In the genomic region with DNA sequence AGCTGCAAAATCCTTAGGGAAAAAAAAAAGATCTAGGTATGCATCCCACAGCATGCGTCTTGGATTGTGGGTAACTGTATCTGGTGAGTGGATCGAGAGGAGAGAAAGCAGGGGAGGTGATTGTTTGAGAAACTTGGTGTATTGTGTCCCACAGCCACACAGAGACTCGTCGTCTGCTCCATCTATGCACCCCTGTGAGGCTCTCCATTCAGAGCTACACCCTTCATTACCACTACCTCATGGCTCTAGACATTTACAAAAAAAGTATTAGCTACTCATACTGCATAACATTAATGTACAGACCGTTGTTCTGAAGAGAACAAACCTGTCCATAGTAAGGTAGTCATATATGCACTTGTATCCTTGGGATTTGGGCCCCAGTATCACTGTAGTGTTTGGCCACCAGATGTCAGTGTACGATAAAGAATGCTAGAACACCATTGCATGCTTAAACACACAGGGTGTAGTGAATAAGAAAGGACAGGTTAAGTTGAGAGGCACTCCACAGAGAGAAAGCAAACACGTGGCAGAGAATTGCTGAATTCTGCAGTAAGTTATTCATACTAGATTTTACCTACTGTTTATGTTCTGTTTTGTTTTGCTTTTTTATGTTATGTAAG, we compare ENCODE assay signal across 11 mouse cellular contexts.
DNase-seq lines count a peak whose midpoint lies in the region; ATAC-seq and TF ChIP-seq lines count a peak whose summit lies in the region.
"Had no signal": no experiment of that assay in that cellular context is flagged by ENCODE, and none has a peak within 500 bp of the region (broad histone marks: within the 10 kb centered on the region; RNA-seq: fewer than 3 reads in every experiment).

No protein-coding gene starts in this region.

- no peaks in the 10 kb centered on the region for H3K9me3 ChIP-seq in forebrain, embryonic 11.5 days (ENCODE audit: control insufficient read depth, low read length)
- no peaks in the 10 kb centered on the region for H3K9me3 ChIP-seq in forebrain, embryonic 10.5 days
- H3K9me3 ChIP-seq in E14TG2a.4 (ENCODE audit: low read length), result no peaks in the 10 kb centered on the region
- H3K9me3 ChIP-seq in heart, embryonic 10.5 days, result no peaks in the 10 kb centered on the region
- H3K9me3 ChIP-seq: liver, embryonic 15.5 days had no signal

- no peak overlapping the region for H3K4me2 ChIP-seq in forebrain, embryonic 11.5 days (ENCODE audit: low read depth, low read length, severe bottlenecking)
- H3K4me2 ChIP-seq: liver, embryonic 15.5 days had no signal

- H3K9ac ChIP-seq in forebrain, embryonic 11.5 days (ENCODE audit: low read length), result no peak overlapping the region
- H3K9ac ChIP-seq: liver, embryonic 15.5 days had no signal

- 51% methylated on average over 7 of the region's 7 CpGs for whole genome bisulfite sequencing in forebrain, embryonic 11.5 days
- 53% methylated on average over 7 of the region's 7 CpGs for WGBS in forebrain, embryonic 10.5 days
- 49% methylated on average over 7 of the region's 7 CpGs for WGBS in heart, embryonic 10.5 days

- H3K4me1 ChIP-seq in forebrain, embryonic 11.5 days (replicated peaks; ENCODE audit: control insufficient read depth, insufficient read depth, low read length), result no peaks in the 10 kb centered on the region
- H3K4me1 ChIP-seq in forebrain, embryonic 10.5 days, result no peaks in the 10 kb centered on the region
- no peaks in the 10 kb centered on the region for H3K4me1 ChIP-seq in E14TG2a.4 (replicated peaks; ENCODE audit: low read depth, low read length)
- H3K4me1 ChIP-seq in heart, embryonic 10.5 days, result no peaks in the 10 kb centered on the region
- H3K4me1 ChIP-seq: liver, embryonic 15.5 days had no signal

- no peak overlapping the region for H3K4me3 ChIP-seq in forebrain, embryonic 11.5 days (ENCODE audit: low read depth, low read length)
- H3K4me3 ChIP-seq in forebrain, embryonic 10.5 days, result no peak overlapping the region
- no peak overlapping the region for H3K4me3 ChIP-seq in E14TG2a.4 (replicated peaks; ENCODE audit: low read length)
- no peak overlapping the region for H3K4me3 ChIP-seq in heart, embryonic 10.5 days
- H3K4me3 ChIP-seq: erythroblast, embryonic 14.5 days; liver, embryonic 15.5 days had no signal

- no peaks in the 10 kb centered on the region for H3K27me3 ChIP-seq in forebrain, embryonic 11.5 days (ENCODE audit: control insufficient read depth, insufficient read depth, low read length)
- no peaks in the 10 kb centered on the region for H3K27me3 ChIP-seq in forebrain, embryonic 10.5 days (ENCODE audit: poor library complexity, severe bottlenecking)
- no peaks in the 10 kb centered on the region for H3K27me3 ChIP-seq in E14TG2a.4 (ENCODE audit: insufficient read depth, low read length)
- H3K27me3 ChIP-seq in heart, embryonic 10.5 days (ENCODE audit: insufficient read depth, poor library complexity, severe bottlenecking), result no peaks in the 10 kb centered on the region
- H3K27me3 ChIP-seq: CH12.LX; liver, embryonic 15.5 days had no signal

- peak; percentile 65 for ATAC-seq in forebrain, embryonic 11.5 days (replicated peaks; ENCODE audit: low FRiP score)

- TF ChIP-seq CTCF in E14TG2a.4 (conservative IDR thresholded peaks at IDR 0.05; ENCODE audit: low read length), result peak; percentile 49

- no peak for DNase-seq in forebrain, embryonic 11.5 days (ENCODE audit: low spot score)
- DNase-seq in forebrain, embryonic 10.5 days (ENCODE audit: extremely low spot score, low spot score), result no peak
- DNase-seq in embryo, embryonic 9.5 days (ENCODE audit: extremely low spot score), result peak; percentile 40
- DNase-seq in layer of hippocampus, adult 11-12 months (ENCODE audit: low spot score), result peak; percentile 21
- peak; percentile 77 for DNase-seq in retina, embryonic 14.5 days (ENCODE audit: low spot score)
- no peak for DNase-seq in heart, embryonic 10.5 days (ENCODE audit: low spot score)
- DNase-seq in heart, adult 9 months (ENCODE audit: low spot score in 2 of 2), result no peak

- H3K36me3 ChIP-seq in forebrain, embryonic 11.5 days (ENCODE audit: control insufficient read depth, insufficient read depth, low read length), result no peaks in the 10 kb centered on the region
- H3K36me3 ChIP-seq in forebrain, embryonic 10.5 days (replicated peaks), result no peaks in the 10 kb centered on the region
- no peaks in the 10 kb centered on the region for H3K36me3 ChIP-seq in E14TG2a.4 (ENCODE audit: insufficient read depth, low read length)
- no peaks in the 10 kb centered on the region for H3K36me3 ChIP-seq in heart, embryonic 10.5 days
- H3K36me3 ChIP-seq: liver, embryonic 15.5 days had no signal

- no peak overlapping the region for H3K27ac ChIP-seq in forebrain, embryonic 11.5 days (ENCODE audit: low read depth, low read length)
- H3K27ac ChIP-seq in forebrain, embryonic 10.5 days, result no peak overlapping the region
- H3K27ac ChIP-seq in heart, embryonic 10.5 days, result no peak overlapping the region
- H3K27ac ChIP-seq: liver, embryonic 15.5 days had no signal

Comparison
In these comparisons a context has a peak if more than half of its experiments do, and no peak if none do; other contexts are left out.
1. DNase-seq: peak in embryo, embryonic 9.5 days (single experiment), layer of hippocampus, adult 11-12 months (single experiment) and retina, embryonic 14.5 days (single experiment); none in forebrain, embryonic 11.5 days (single experiment), forebrain, embryonic 10.5 days (single experiment), heart, embryonic 10.5 days (single experiment) and heart, adult 9 months (0 of 2).